Mouse (Mus musculus): Measurements from ENCODE around the gene Stat6.
A peak's percentile ranks its signal among the peaks of the same experiment; 100 is the strongest.

Stat6 gene

DNA sequence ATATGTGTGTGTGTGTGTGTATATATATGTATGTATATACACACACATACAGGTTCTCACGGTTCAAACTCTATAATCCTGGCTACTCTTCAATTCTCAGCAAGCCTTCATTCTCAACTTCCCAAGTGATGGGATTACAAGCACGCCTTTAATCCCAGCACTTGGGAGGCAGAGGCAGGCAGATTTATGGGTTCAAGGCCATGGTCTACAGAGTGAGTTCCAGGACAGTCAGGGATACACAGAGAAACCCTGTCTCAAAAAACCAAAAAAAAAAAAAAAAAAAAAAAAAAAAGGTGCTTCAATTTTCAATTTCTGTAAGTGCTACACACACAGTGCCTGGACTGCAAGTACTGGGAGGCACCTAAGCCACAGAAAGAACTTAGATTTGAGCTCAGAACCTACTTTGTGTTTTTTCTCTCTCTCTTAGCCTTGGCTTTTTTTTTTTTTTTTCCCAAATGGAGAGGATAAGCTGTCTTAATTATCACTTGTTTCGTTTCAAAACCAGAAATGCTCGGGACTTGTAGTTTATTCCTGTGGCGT lies 33.1 kb downstream of the Stat6 start:
- peak; percentile 52 for DNase-seq

- DNase-seq = peak; percentile 95
These were observed 34.1 kb downstream of the Stat6 start for GRCm38 (mm10) chr10:127676691-127677548.

GRCm38 (mm10) chr10:127677591-127678336 lies 35.0 kb downstream of the Stat6 start:
- peak; percentile 75 for DNase-seq

- peak; percentile 15 for DNase-seq
These were observed 36.4 kb downstream of the Stat6 start for GRCm38 (mm10) chr10:127679208-127679607.

DNA sequence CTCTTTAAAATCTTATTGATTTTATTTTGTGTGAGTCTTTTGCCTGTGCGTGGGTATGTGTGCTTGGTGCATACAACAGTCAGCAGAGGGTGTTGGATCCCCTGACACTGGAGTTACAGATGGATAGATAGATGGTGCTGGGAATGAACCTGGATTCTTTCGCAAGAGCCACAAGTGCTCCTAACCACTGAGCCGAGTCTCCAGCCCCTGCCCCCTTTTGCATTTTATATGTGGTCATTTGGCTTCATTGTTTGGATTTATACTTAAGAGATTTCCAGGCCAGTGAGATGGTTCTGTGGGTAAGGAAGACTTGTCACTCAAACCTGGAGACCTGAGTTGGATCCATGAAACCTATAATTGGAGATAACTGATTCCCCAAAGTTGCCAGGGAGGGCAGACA lies 37.1 kb downstream of the Stat6 start:
- no peak for DNase-seq

- DNase-seq = no peak
These were observed 40.1 kb downstream of the Stat6 start for GRCm38 (mm10) chr10:127682886-127683285.

DNA sequence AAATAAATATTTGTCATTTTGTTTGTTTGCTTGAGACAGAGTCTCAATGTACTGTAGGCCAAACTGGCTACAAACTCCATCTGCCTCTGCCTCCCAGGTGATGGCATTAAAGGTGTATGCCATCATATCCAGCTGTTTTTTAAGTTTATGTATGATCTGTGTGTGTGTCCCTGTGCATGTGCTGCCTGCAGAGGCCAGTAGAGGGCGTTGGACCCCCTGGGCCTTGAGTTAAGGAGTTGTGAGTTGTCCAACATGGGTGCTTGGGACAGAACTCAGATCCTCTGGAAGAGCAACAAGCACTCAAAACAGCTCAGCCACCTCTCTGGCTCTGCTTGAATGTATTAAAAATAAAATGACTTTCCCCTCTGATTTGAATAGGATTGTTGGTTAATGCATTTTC lies 48.3 kb downstream of the Stat6 start:
- no peak for DNase-seq

GRCm38 (mm10) chr10:127694636-127695035 lies 51.9 kb downstream of the Stat6 start:
- DNase-seq = peak; percentile 9

- no peak for DNase-seq
These were observed 53.0 kb downstream of the Stat6 start for GRCm38 (mm10) chr10:127695775-127696174.

DNA sequence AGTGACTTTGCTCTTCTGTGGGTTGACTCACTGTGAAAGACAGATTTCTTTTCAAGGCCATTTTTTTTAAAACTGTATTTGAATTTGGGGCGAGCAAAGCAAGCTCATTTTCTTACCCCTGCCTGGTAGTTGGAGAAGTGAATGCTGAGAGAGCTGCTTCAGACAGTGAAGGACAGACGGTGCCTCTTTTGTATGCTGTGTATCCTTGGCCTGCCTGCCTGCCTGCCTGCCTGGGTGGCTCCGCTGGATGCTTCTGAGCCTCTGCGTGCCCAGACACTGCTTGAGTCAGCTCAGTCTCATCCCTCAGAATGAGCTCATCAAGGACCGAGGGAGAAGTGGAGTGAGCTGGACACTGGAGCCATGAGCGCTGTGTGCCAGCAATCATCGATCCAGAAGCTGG lies 56.2 kb downstream of the Stat6 start:
- no peak for DNase-seq

DNA sequence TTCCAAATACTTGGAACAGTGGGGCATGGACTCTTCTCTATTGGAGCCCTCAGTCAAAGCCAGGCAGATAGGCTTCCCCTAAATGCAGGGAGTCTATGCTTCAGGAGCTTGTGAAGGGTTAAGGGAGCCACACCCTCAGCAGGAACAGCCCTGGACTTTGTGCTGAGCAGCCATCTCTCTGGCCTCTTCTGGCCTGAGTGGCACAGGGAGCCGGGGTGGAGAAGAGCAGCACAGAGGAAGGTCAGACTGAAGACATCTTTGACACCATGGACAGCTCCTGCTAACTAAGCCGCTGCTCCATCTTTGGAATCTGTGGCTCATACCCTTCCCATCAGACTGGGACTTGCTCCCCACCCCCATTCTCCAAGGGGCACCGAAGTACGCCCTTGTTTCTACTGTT lies 60.5 kb downstream of the Stat6 start:
- no peak for DNase-seq

DNA sequence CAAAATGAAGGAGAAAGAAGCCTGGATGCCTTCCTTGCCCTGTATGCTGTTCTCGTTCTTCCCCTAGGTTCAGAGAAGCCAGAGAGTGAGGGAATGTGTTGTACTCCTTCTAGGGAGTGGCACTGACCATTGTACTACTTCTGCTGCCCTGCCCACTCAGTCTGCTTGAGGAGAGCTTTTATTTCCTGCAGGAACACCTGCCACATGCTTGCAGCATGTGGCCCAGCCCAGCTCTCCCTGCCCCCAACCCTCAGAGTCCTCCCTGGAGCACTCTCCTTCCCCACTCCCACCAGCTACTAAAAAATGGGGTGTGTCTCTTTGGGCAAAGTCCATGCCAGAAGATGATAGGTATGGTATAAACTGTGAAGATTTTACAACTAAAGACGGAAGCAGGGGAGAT lies 61.5 kb downstream of the Stat6 start:
- no peak for DNase-seq

DNA sequence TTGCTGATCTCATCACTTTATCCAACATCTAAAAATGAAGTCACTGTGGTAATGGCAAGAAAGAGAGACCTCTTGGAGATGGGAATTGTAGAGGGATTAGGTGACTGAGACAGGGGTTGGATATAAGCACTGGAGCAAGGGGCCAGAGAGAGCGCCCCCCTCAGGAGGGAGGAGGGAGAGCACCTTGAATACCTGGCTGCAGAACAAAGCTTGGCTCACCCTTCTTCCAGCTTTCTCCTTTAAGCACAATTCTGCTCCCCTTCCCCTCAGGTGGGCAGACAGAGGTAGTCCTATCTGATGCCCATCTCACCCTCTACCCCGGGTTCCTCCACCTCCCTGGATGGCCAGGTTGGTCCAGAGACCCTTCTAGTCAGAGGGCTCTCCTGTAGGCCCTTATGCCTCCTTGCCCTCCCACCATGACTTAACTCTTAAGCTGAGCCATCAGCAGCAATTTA lies 62.0 kb downstream of the Stat6 start, which contains the start of gene Myo1a:
Gene Myo1a, plus strand, starts transcription at position 405 of the 455 bp plus-strand sequence.
- no peak for DNase-seq

- no peak for DNase-seq
These were observed 63.0 kb downstream of the Stat6 start for GRCm38 (mm10) chr10:127705783-127706182.

DNA sequence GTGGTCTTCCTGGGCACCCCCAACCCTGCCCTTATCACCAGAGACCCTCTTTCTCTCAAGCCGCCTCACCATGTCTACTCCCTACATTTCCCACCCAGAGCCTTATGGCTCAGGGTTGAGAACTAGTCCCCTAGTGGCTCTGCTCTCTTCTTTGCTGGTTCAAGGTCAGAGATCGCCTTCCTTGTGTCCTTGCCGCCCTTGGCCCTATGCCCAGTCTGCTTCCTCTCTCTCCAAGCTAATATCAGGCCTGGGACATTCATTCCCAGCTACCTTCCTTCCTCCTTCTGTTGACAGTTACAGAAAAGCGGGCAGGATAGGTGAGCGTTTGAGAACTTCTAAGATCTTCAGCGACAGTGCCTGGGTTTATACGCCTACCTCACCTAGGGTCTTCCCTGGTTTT lies 64.9 kb downstream of the Stat6 start:
- DNase-seq = no peak

DNA sequence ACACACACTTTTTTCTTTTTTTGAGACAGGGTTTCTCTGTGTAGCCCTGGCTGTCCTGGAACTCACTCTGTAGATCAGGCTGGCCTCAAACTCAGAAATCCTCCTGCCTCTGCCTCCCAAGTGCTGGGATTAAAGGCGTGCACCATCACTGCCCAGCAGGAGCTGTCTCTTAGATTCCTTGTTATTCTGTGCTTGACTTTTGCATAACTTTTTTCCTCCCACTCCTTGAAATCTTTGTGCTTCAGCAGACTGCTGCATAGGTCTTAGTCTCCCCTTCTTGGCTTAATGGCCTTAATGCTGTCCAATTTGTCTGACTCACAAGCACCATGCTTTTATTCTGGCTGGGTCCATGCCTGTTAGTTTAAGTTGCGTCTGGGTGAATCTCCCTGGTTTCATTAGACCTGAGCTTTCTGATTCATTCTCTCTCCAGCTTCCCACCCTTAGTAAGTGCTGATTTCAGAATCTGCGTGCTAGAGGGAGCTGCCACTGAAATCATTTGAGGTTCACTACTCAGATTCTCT lies 66.1 kb downstream of the Stat6 start:
- DNase-seq = no peak

GRCm38 (mm10) chr10:127710331-127710730 lies 67.5 kb downstream of the Stat6 start:
- DNase-seq = no peak

Measured in cerebellum, adult 9-11 months (tissue).